Mouse (Mus musculus) stomach, postnatal 0 days (tissue): Measurements from ENCODE around the gene Ogdhl. TPM values are rescaled to one million over a fixed set of nuclear protein-coding genes. Genes with fewer than 3 reads are reported as not detected.

Experiments used
- ATAC-seq: fragments of 200-750 bp; cut with Nextera tagmentation; 2 replicates; pipeline ENCODE4 v1.8.0; 2017; ENCODE audit not compliant: low FRiP score, low TSS enrichment
- DNase-seq: peaks from one replicate; pipeline ENCODE4 v3.0.0-alpha.2; 2016; ENCODE audit warnings: low spot score
- H3K27ac ChIP-seq: fragments of 300-500 bp; sonication (generic); replicated peaks from 2 replicates; pipeline ENCODE4 v1.5.1; 2014; ENCODE audit warnings: mild to moderate bottlenecking, control low read depth
- H3K27me3 ChIP-seq: fragments of 300-500 bp; sonication (generic); 2 replicates; pipeline ENCODE4 v1.6.1; 2014; ENCODE audit warnings: low read length; ENCODE audit not compliant: control insufficient read depth, insufficient read depth
- H3K36me3 ChIP-seq: fragments of 300-500 bp; sonication (generic); 2 replicates; pipeline ENCODE4 v1.6.1; 2014; ENCODE audit warnings: low read length, mixed read lengths; ENCODE audit not compliant: control insufficient read depth, insufficient read depth
- H3K4me1 ChIP-seq: fragments of 300-500 bp; sonication (generic); replicated peaks from 2 replicates; pipeline ENCODE4 v1.6.1; 2014; ENCODE audit warnings: antibody characterized with exemption; ENCODE audit not compliant: control insufficient read depth, insufficient read depth
- H3K4me2 ChIP-seq: fragments of 300-500 bp; sonication (generic); replicated peaks from 2 replicates; pipeline ENCODE4 v1.6.1; 2014; ENCODE audit warnings: low read depth, mild to moderate bottlenecking, control low read depth, moderate library complexity
- H3K4me3 ChIP-seq: fragments of 300-500 bp; sonication (generic); 2 replicates; pipeline ENCODE4 v1.5.1; 2014; ENCODE audit warnings: low read depth, low read length, control low read depth
- H3K9ac ChIP-seq: fragments of 300-500 bp; sonication (generic); 2 replicates; pipeline ENCODE4 v1.6.1; 2014; ENCODE audit warnings: mild to moderate bottlenecking, low read length, control low read depth, mixed read lengths
- H3K9me3 ChIP-seq: fragments of 300-500 bp; sonication (generic); 2 replicates; pipeline ENCODE4 v1.6.1; 2016; ENCODE audit warnings: low read length; ENCODE audit not compliant: control insufficient read depth
- CTCF ChIP-seq: IDR thresholded peaks from 2 replicates; pipeline ENCODE4 v1.5.1; 2016; ENCODE audit warnings: antibody characterized with exemption, low read depth, mild to moderate bottlenecking, moderate library complexity
- EP300 ChIP-seq: optimal IDR thresholded peaks from 2 replicates; pipeline ENCODE3; 2016; ENCODE audit warnings: antibody characterized with exemption
- whole genome bisulfite sequencing: fragments of 180-500 bp; shearing (Covaris S2); extraction: QIAGEN DNeasy Blood & Tissue Kit; methylation state at CpG from one replicate; pipeline ENCODE4 v1.1.7; 2014; 5-methylcytosine and 5-hydroxymethylcytosine counted together
- polyA plus RNA-seq: library from polyadenylated mRNA; unstranded; fragments of >200 nt; fragmentation: Nextera tagmentation; extraction: Ambion mirVana; gene quantifications from 2 replicates; pipeline ENCODE4 v1.2.1, GENCODE M21; 2015

Ogdhl gene
- polyA plus RNA-seq, 1 experiment from 2014 or later: 1.6 TPM

DNA sequence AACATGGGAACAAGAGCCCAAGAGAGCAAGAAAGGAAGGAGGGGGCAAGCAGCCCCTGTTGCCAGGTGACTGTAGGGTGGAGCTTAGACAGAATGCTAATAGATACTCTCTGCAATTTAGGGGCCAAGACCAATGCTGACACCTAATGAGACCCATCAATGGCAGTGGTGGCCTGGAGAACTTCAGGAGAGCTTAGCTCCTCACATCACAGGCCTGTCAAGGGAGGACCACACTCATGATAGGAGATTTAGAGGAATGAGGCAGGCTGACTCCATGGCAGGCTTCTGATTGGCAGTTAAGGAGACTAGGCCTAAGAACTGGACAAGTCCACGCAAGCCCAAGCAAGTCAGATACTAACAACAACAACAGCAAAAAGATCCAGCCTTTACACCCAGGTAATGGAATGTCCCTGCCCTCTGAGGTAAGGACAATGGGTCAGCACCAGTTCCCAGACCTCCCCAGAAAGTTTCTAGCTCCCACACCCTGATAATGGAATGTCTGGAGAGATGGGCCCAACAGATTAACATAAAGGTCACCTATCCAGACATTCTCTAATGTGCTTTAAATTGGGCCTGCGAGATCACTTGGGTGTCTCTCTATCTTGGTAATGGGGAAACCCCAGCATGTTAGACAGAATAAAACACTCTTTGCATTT is 10.3 kb upstream of the Ogdhl start:
- 84% methylated on average over 2 of the region's 2 CpGs for WGBS
- Histone ChIP-seq H3K9me3 (no peaks in the 10 kb centered on the region), H3K4me3 (no peak overlapping the region), H3K27ac (no peak overlapping the region), H3K4me1 (no peaks in the 10 kb centered on the region), H3K27me3 (no peaks in the 10 kb centered on the region), H3K36me3 (no peaks in the 10 kb centered on the region), H3K9ac (no peak overlapping the region), H3K4me2 (no peak overlapping the region)
- ATAC-seq: no peak
- no peak for DNase-seq
- TF ChIP-seq EP300 (no peak), CTCF (no peak)

DNA sequence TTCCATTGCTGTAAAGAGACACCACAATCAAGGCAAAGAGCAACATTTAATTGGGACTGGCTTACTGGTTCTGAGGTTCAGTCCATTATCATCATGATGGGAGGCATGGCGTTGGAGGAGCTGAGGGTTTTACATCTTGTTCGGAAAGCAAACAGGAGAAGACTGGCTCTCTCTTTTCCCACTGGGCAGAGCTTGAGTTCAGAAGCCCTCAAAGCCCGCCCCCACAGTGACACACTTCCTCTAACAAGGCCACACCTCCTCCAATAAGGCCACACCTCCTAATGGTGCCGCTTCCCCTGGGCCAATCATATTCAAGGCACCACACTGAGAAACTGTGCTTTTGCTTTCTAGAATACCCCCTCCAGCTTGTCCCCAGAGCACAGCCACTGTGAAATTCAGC is 4.0 kb upstream of the Ogdhl start:
- Histone ChIP-seq H3K4me1 (no peaks in the 10 kb centered on the region), H3K27me3 (no peaks in the 10 kb centered on the region), H3K9me3 (no peaks in the 10 kb centered on the region), H3K27ac (no peak overlapping the region), H3K4me3 (no peak overlapping the region), H3K9ac (no peak overlapping the region), H3K36me3 (no peaks in the 10 kb centered on the region), H3K4me2 (no peak overlapping the region)
- ATAC-seq (no peak), DNase-seq (no peak)
- 11% methylated on average over 4 of the region's 4 CpGs for WGBS
- TF ChIP-seq EP300 (no peak), CTCF (no peak)

DNA sequence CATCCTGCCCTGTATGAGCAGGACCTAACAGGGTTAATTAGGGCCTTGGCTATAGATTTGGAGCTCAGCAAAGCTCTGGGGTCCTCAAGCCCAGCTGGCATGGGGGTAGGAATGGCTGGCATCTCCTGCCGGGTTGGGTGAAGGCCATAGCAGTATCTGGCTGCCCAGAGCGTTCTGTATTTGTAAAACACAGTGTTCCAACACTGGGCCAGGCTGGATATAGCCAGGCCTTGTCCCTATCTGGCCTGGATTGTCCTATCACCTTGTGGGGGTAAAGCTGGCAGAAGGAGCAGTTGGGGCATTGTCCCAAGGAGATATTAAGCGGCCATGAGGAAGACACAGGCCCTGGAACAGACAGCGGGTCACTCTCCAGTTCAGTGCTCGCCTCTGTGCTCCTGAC is 1.4 kb downstream of the Ogdhl start:
- ATAC-seq: no peak
- Histone ChIP-seq H3K4me2 (no peak overlapping the region), H3K27me3 (no peaks in the 10 kb centered on the region), H3K4me1 (no peaks in the 10 kb centered on the region), H3K27ac (no peak overlapping the region), H3K36me3 (no peaks in the 10 kb centered on the region), H3K9me3 (no peaks in the 10 kb centered on the region), H3K9ac (no peak overlapping the region), H3K4me3 (no peak overlapping the region)
- TF ChIP-seq CTCF (no peak), EP300 (no peak)
- no peak for DNase-seq
- WGBS: 89% methylated on average over 5 of the region's 5 CpGs

DNA sequence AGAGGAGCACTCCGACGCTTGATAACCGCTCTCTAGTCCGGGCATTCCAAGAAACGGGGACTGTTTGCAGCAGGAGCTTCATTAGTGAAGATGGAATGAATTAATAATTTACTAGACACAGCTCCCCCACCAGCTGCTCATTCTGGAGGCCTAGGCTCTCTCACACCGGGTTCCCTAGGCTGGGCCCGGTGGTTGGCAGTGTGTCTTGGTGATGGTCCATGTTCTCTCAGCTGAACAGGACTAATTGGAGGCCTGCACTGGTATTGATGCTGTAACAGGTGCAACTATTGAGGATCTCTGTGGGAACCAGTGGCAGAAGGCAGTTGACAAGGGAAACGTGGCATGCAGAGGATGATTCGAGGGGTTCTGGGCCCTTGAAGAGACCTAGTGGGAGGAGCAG is 5.5 kb downstream of the Ogdhl start:
- Histone ChIP-seq H3K4me1 (no peaks in the 10 kb centered on the region), H3K27ac (no peak overlapping the region), H3K9me3 (no peaks in the 10 kb centered on the region), H3K4me2 (no peak overlapping the region), H3K27me3 (no peaks in the 10 kb centered on the region), H3K36me3 (no peaks in the 10 kb centered on the region), H3K9ac (no peak overlapping the region), H3K4me3 (no peak overlapping the region)
- WGBS: 83% methylated on average over 9 of the region's 9 CpGs
- no peak for TF ChIP-seq CTCF
- no peak for TF ChIP-seq EP300
- ATAC-seq: no peak
- no peak for DNase-seq

DNA sequence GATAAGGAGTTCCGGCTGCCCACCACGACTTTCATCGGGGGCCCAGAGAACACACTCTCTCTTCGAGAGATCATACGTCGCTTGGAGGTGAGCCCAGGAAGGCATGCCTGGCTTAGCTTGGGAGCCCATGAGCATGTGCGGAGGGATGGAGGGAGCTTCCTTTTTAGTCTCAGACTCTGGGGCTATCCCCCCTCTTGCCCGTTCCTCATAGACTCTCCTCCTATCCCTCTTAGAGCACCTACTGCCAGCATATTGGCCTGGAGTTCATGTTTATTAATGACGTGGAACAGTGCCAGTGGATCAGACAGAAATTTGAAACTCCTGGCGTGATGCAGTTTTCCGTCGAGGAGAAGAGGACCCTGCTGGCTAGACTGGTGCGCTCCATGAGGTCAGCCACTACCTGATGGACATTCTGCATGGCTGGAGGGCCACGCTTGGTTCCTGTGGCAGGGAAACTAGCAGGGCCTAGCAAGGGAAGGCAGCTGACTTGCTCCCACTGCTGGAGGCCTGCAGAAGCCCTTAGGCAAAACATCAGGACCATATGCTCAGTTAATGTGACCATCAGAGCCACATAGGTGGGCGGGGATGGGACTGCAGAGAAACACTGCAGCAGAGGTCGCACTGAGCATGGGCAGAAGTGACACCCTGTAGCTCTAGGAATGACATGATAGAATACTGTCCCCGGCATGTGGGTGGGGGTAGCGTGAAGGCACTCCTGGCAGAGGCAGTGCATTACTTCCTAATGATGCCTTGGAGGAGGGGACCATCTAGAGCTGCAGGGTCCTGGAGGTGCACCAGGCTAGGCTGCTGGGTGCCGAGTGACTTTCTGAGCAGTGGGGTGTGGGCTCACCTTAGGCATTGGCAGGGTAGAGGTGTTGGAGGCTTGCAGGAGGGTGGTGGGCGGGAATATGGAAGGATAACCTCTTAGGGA is 11.0 kb downstream of the Ogdhl start:
- ATAC-seq (no peak), DNase-seq (no peak)
- Histone ChIP-seq H3K36me3 (no peaks in the 10 kb centered on the region), H3K4me1 (no peaks in the 10 kb centered on the region), H3K9ac (no peak overlapping the region), H3K4me3 (no peak overlapping the region), H3K27ac (no peak overlapping the region), H3K9me3 (no peaks in the 10 kb centered on the region), H3K4me2 (no peak overlapping the region), H3K27me3 (no peaks in the 10 kb centered on the region)
- 80% methylated on average over 20 of the region's 20 CpGs for WGBS
- no peak for TF ChIP-seq CTCF
- TF ChIP-seq EP300: no peak

DNA sequence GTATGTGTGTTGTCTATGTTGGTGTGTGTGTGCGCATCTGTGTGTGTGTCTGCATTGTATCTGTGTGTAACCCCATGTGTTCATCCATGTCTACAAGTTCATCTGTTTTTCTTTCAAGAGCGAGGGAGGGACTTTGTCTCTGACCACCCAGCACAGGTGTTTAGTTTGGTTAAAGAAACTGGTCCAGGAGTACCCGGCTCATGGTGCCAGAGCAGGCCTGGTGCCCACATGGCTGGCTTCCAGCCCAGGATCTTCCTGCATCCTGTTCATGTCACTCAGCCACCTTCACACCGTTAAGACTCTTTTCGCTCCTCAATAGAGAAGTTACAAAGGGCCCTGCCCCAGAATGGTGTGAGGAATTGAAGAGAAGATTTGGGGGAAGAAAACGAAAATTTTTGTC is 14.2 kb downstream of the Ogdhl start:
- DNase-seq (no peak), ATAC-seq (no peak)
- H3K9me3 ChIP-seq: no peaks in the 10 kb centered on the region
- no peaks in the 10 kb centered on the region for H3K36me3 ChIP-seq
- H3K9ac ChIP-seq: no peak overlapping the region
- no peak for TF ChIP-seq CTCF
- no peak for TF ChIP-seq EP300
- H3K27ac ChIP-seq: no peak overlapping the region
- H3K4me2 ChIP-seq: no peak overlapping the region
- H3K4me1 ChIP-seq: no peaks in the 10 kb centered on the region
- no peak overlapping the region for H3K4me3 ChIP-seq
- H3K27me3 ChIP-seq: no peaks in the 10 kb centered on the region
- WGBS: 70% methylated on average over 6 of the region's 6 CpGs
